Mouse (Mus musculus) thymus, adult 2 months (tissue): ENCODE measurements around the gene Sept9. TPM values are rescaled to one million over a fixed set of nuclear protein-coding genes. Genes with fewer than 3 reads are reported as not detected.

ENCODE experiments used
- DNase-seq: peaks from one replicate; pipeline ENCODE4 v3.0.0; 2021
- H3K27ac ChIP-seq: fragments of 200-500 bp; 2 replicates; pipeline ENCODE4 v1.5.1; 2012; ENCODE audit warnings: low read length, control low read depth; ENCODE audit not compliant: control insufficient read depth, insufficient read depth
- H3K27me3 ChIP-seq: fragments of 200-500 bp; 2 replicates; pipeline ENCODE4 v1.6.1; 2012; ENCODE audit warnings: mild to moderate bottlenecking, low read length, moderate library complexity, mixed read lengths; ENCODE audit not compliant: control insufficient read depth, insufficient read depth
- H3K36me3 ChIP-seq: fragments of 200-500 bp; 2 replicates; pipeline ENCODE4 v1.6.1; 2012; ENCODE audit warnings: mild to moderate bottlenecking, low read length, moderate library complexity; ENCODE audit not compliant: control insufficient read depth, insufficient read depth
- H3K4me1 ChIP-seq: fragments of 200-500 bp; replicated peaks from 2 replicates; pipeline ENCODE4 v1.6.1; 2012; ENCODE audit warnings: low read length; ENCODE audit not compliant: control insufficient read depth, insufficient read depth
- H3K4me3 ChIP-seq: fragments of 200-500 bp; 2 replicates; pipeline ENCODE4 v1.5.1; 2012; ENCODE audit warnings: mild to moderate bottlenecking, low read length, control low read depth, moderate library complexity; ENCODE audit not compliant: control insufficient read depth, insufficient read depth
- CTCF ChIP-seq: fragments of 200-500 bp; IDR thresholded peaks from 2 replicates; pipeline ENCODE4 v1.5.1; 2012; ENCODE audit warnings: mild to moderate bottlenecking, control low read depth, low read length, moderate library complexity, borderline replicate concordance; ENCODE audit not compliant: control insufficient read depth, poor library complexity, insufficient read depth; ENCODE audit errors: extremely low read depth
- POLR2A ChIP-seq: fragments of 200-500 bp; IDR thresholded peaks from 2 replicates; pipeline ENCODE4 v1.6.1; 2012; ENCODE audit warnings: mild to moderate bottlenecking, low read length, control low read depth, moderate library complexity; ENCODE audit not compliant: control insufficient read depth, poor library complexity, insufficient read depth; ENCODE audit errors: extremely low read depth
- WGBS: fragments of 180-500 bp; shearing (Covaris S2); methylation state at CpG from one replicate; pipeline ENCODE4 v1.1.7; 2018; 5-methylcytosine and 5-hydroxymethylcytosine counted together
- polyA plus RNA-seq: library from polyadenylated mRNA; depleted of rRNA; stranded (reverse); fragments of >200 nt; gene quantifications from 2 replicates; pipeline ENCODE4 v1.2.3, GENCODE M21; 2012

Gene Sept9
- polyA plus RNA-seq, 1 experiment: 113 TPM

DNA sequence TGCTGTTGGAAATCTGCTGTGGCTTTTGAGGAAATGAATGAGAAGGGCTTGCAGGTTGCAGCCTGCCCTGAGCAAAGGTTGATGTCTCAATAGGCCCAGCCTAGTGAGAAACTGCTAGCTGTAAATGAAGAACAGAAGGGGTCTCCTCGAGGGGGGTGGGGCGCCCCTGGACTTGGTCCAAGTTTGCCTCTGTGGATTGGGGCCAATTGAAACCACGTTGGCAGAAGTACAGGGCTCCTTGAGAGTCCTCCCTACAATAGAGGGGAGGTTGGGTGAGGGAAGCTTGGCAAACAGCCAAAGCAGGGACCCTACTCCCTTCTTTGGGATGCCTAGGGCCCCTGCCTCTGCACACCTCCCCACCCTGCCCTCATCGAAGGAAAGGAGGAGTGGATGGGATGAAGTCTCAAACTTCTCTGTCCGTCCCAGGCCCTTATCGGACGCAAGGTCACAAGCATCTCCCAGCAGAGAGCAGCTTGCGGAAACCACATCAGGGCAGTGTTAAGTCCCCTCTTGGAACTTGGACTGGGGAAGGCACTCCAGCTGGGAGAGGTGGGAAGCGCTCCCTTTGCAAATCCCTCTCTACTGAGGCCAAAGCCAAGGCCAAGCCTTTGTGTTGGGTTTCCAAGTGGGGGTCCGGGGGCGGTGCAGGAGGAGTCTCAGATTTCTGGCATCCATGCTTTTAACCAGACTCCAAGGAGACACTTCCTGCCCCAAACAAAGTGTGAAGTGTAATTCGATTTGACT is 145.7 kb downstream of the Sept9 start:
- TF ChIP-seq POLR2A: no peak
- TF ChIP-seq CTCF: no peak
- DNase-seq: no peak
- Histone ChIP-seq H3K4me3 (no peak overlapping the region), H3K36me3 (no peaks in the 10 kb centered on the region), H3K27me3 (no peaks in the 10 kb centered on the region), H3K27ac (no peak overlapping the region), H3K4me1 (peaks cover 80% of the 10 kb centered on the region)
- WGBS: 70% methylated on average over 12 of the region's 12 CpGs

DNA sequence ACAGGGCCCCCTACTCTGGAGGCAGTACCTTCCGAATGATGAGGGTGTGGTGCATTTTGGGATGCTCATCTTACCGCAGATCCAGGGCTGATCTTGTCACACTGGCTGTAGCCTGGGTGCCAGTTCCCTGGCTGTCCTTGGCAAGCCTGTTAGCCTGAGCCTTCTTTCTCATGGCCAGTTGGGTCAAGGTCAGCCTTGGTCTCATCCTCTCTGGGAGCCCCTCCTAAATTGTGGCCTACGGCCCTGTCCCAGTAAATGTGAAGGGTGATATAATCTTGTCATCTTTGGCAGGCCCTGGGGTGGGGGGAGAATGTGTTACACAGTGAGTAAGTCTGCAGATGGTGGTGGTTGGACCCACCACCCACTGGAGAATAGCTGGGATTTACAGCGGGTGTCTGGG is 147.8 kb downstream of the Sept9 start:
- no peak for TF ChIP-seq POLR2A
- no peak for TF ChIP-seq CTCF
- no peak for DNase-seq
- H3K27me3 ChIP-seq: no peaks in the 10 kb centered on the region
- H3K27ac ChIP-seq: no peak overlapping the region
- no peak overlapping the region for H3K4me3 ChIP-seq
- peaks cover 68% of the 10 kb centered on the region for H3K4me1 ChIP-seq
- 92% methylated on average over 4 of the region's 4 CpGs for WGBS
- H3K36me3 ChIP-seq: peaks cover 9% of the 10 kb centered on the region

DNA sequence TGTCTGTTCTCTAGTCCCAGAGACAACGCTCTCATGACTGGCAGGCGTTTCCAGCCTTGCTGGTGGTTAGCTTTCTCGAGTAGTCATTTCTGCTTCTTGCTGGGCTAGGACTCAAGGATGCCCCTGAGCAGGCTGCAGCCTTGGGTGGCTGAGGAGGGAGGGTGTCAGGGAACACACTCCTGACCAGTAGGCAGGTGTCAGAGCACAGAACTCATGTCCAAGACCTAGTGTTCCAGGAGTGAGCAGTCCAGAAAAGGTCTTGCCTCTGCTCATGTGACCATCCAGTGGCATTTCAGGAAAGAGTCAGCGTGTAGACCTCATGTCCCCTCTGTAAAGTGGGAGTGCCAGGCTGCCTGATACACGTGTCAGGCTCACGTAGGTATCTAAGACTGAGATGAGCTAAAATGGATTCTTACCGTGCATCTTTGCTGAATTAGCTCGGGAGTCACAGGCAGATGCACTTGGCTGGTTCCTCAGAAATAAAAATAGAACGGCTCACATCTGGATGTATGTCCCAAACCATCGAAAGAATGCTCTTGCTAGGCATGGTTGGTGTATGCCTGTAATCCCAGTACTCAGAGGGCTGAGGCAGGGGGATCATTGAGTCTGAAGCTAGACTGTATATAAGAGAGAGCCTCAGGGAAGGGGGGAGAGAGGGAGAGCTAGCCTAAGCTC is 149.1 kb downstream of the Sept9 start:
- no peaks in the 10 kb centered on the region for H3K27me3 ChIP-seq
- WGBS: 27% methylated on average over 10 of the region's 10 CpGs
- no peak overlapping the region for H3K4me3 ChIP-seq
- H3K36me3 ChIP-seq: peaks cover 22% of the 10 kb centered on the region
- H3K4me1 ChIP-seq: peaks cover 65% of the 10 kb centered on the region
- no peak for DNase-seq
- TF ChIP-seq CTCF (no peak), POLR2A (no peak)
- peak overlapping the region; percentile 85 for H3K27ac ChIP-seq

DNA sequence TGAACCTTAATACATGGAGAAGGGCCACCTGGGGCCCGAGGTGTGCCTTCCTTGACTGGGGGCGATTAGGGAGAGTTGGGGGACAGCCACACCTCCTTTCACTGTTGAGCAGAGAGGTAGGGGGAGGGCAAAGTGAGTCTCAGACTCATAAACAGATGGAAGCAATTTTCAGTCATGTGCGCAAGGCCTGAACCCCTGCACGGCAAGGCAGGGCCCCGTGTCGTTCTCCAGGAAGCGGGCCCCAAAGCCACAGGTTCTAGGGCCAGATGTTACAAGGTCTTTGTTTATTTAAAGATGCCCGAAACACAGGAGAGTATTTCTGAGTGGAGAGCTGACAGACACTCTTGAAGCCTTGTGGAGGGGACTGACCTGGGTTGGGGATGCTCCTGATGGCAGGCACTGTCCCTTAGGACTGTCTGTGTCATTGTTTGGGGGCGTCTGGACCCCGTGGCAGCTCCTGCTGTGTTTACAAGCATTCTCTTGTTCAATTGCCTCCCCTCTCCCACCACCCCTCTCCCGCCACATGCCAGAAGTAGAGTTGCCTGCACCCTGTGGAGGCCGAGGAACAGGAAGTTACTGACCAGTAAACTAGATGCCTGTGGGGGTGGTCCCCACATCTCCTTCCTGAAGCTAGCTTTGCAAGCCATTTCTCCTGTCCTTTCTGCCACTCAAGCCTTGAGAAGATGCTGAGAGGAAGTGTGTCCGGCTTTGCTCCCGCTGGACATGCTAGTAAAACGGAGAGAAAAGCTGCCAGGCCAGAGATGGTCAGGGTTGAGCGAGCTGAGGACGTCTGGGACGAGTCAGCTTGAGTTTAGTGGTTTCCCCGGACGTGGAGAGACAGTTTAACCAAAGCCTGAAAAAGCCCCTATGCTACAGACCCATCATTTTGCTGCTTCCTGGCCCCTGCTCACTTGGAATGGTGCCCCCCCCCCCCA is 150.2 kb downstream of the Sept9 start:
- Histone ChIP-seq H3K36me3 (peaks cover 32% of the 10 kb centered on the region), H3K27me3 (no peaks in the 10 kb centered on the region), H3K4me3 (peak overlapping the region; percentile 3; the same call in 1 of the 2 replicates), H3K4me1 (peaks cover 54% of the 10 kb centered on the region), H3K27ac (peak overlapping the region; percentile 85)
- TF ChIP-seq POLR2A: no peak
- no peak for TF ChIP-seq CTCF
- 6% methylated on average over 20 of the region's 20 CpGs for WGBS
- peak; percentile 70 for DNase-seq

DNA sequence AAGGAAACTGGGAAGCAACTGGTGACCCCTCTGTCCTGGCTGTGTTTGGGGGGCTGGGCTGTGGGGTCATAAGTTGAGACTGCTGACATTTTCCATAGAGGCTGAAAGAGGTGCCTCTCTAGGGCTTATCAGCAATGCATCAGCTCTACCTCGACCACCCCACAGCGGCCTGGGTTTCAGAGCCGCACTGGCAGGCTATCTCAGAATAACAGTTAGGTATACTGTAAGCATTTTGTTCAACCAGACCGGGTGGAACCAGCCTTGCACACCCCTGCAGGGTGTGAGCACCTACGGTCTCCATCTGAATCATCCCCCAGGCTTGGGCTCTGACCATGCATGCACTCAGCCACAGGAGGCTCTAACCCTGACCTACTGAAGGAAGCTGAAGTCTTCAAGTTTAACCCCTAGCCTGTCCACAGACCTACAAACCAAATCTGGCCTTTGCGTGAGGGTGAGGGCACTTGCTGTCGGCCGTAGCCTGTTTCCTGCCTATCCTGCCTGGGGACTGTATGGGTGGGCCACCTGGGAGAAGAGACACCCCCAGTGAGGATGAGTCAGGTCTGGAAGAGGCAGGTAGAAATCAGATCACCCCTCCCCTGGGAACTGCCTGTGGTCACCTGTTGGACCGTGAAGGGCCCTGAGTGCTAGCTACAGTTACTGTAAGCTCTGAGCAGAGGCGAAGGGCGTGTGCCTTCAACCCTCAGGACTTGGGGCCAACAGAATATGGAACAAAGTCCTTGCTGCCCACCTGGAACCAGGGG is 151.2 kb downstream of the Sept9 start:
- H3K4me1 ChIP-seq: peaks cover 45% of the 10 kb centered on the region
- peak; percentile 25 for DNase-seq
- H3K4me3 ChIP-seq: no peak overlapping the region
- WGBS: 64% methylated on average over 11 of the region's 11 CpGs
- TF ChIP-seq POLR2A (no peak), CTCF (no peak)
- peaks cover 41% of the 10 kb centered on the region for H3K36me3 ChIP-seq
- H3K27ac ChIP-seq: peak overlapping the region; percentile 85; the same call in 1 of the 2 replicates
- H3K27me3 ChIP-seq: no peaks in the 10 kb centered on the region
